Mouse (Mus musculus) heart, adult 2 months (tissue): Measurements from ENCODE around the gene Ttll3. TPM values are rescaled to one million over a fixed set of nuclear protein-coding genes. Genes with fewer than 3 reads are reported as not detected.

ENCODE experiments used
- DNase-seq, 2 experiments: peaks; one replicate each; pipeline ENCODE4 v3.0.0; 2021
- H3K27ac ChIP-seq: fragments of 200-600 bp; 2 replicates; pipeline ENCODE4 v1.8.1; 2022
- H3K27me3 ChIP-seq: fragments of 200-500 bp; 2 replicates; pipeline ENCODE4 v1.6.1; 2012; ENCODE audit warnings: mild to moderate bottlenecking, low read length, inconsistent platforms, mixed read lengths; ENCODE audit not compliant: control insufficient read depth, insufficient read depth
- H3K36me3 ChIP-seq: fragments of 200-500 bp; 2 replicates; pipeline ENCODE4 v1.6.1; 2012; ENCODE audit warnings: low read length, inconsistent platforms; ENCODE audit not compliant: control insufficient read depth, insufficient read depth
- H3K4me1 ChIP-seq: fragments of 200-500 bp; 2 replicates; pipeline ENCODE4 v1.6.1; 2011; ENCODE audit warnings: low read length; ENCODE audit not compliant: control insufficient read depth, insufficient read depth
- H3K4me3 ChIP-seq: fragments of 200-600 bp; 2 replicates; pipeline ENCODE4 v1.8.1; 2022
- H3K79me2 ChIP-seq: fragments of 200-500 bp; replicated peaks from 2 replicates; pipeline ENCODE4 v1.6.1; 2012; ENCODE audit warnings: mild to moderate bottlenecking, inconsistent platforms, low read length, moderate library complexity, mixed read lengths; ENCODE audit not compliant: control insufficient read depth, insufficient read depth
- H3K9ac ChIP-seq: fragments of 200-500 bp; 2 replicates; pipeline ENCODE4 v1.6.1; 2012; ENCODE audit warnings: low read depth, mild to moderate bottlenecking, control low read depth, inconsistent platforms, low read length, mixed read lengths
- CTCF ChIP-seq: fragments of 200-600 bp; IDR thresholded peaks from 2 replicates; pipeline ENCODE4 v1.8.1; 2022; ENCODE audit warnings: antibody characterized with exemption, mild to moderate bottlenecking, moderate library complexity
- EP300 ChIP-seq: fragments of 200-500 bp; IDR thresholded peaks from 2 replicates; pipeline ENCODE4 v1.6.1; 2011; ENCODE audit warnings: low read depth, low read length, control low read depth; ENCODE audit not compliant: insufficient read depth
- POLR2A ChIP-seq: fragments of 200-500 bp; IDR thresholded peaks from 2 replicates; pipeline ENCODE4 v1.6.1; 2011; ENCODE audit warnings: mild to moderate bottlenecking, low read depth, low read length, control low read depth; ENCODE audit not compliant: insufficient read depth
- WGBS: fragments of 180-500 bp; shearing (Covaris S2); methylation state at CpG from one replicate; pipeline ENCODE4 v1.1.7; 2018; 5-methylcytosine and 5-hydroxymethylcytosine counted together
- intact Hi-C: fragments of 180-260 bp; cut with DNase I; formaldehyde crosslinking; loops from one replicate; pipeline ENCODE4 v1.15.1; 2025
- polyA plus RNA-seq: library from polyadenylated mRNA; depleted of rRNA; stranded (reverse); fragments of >200 nt; gene quantifications from 2 replicates; pipeline ENCODE4 v1.2.3, GENCODE M21; 2012
- total RNA-seq, 2 experiments: library from RNA; stranded (reverse); gene quantifications; 2 replicates each; pipeline ENCODE4 v1.2.3; 2021

Gene Ttll3
- total and polyA plus RNA-seq, 3 experiments: 0.97 to 4.8 (median 1.5) TPM

GRCm38 (mm10) chr6:113418441-113419198 is 29.6 kb downstream of the Ttll3 start:
- peaks cover 3% of the 10 kb centered on the region; the same call in 1 of the 2 replicates for H3K4me1 ChIP-seq
- H3K27me3 ChIP-seq: no peaks in the 10 kb centered on the region
- H3K27ac ChIP-seq: peak overlapping the region; percentile 75
- H3K4me3 ChIP-seq: peak overlapping the region; percentile 70
- no peaks in the 10 kb centered on the region for H3K36me3 ChIP-seq
- intact Hi-C loops: loop anchor here (2.0 to 5.0 kb wide), 2 partner anchors 40 to 91 kb away; partner anchors contain the start of genes Arpc4 and Ogg1
- TF ChIP-seq EP300 (no peak), CTCF (no peak), POLR2A (no peak)
- H3K79me2 ChIP-seq: no peaks in the 10 kb centered on the region
- no peak for DNase-seq
- peak overlapping the region; percentile 86 for H3K9ac ChIP-seq
- WGBS: 10% methylated on average over 16 of the region's 16 CpGs

DNA sequence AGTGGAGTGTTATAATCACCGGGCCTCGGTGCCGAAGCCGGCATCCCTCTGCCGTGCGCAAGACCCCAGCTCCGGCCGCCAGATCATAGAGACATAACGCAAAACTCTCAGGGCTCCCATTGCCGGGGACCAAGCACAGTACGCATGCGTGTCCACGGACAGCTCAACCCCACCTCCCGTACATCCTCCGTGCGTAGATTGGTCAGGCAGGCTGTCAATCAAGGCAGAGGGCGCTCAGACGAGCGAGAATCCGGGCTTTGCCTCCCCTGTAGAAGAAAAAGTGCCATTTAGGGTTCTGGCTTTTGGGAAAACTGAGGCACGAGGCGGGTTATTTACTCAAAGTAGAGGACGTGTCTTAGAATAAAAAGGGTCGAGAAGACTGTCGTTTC is 30.1 kb downstream of the Ttll3 start, which contains the start of gene Rpusd3:
Rpusd3 (minus strand) TSS at position 142 of the 389 bp plus-strand sequence.
- Histone ChIP-seq H3K4me3 (peak within 1 kb of the TSS; percentile 70), H3K4me1 (peaks cover 3% of the 10 kb centered on the region; the same call in 1 of the 2 replicates), H3K36me3 (no peaks in the 10 kb centered on the region), H3K79me2 (no peaks in the 10 kb centered on the region), H3K27me3 (no peaks in the 10 kb centered on the region), H3K9ac (peak within 1 kb of the TSS; percentile 86), H3K27ac (peak within 1 kb of the TSS; percentile 75)
- intact Hi-C loops: loop anchor here (2.0 to 5.0 kb wide), 2 partner anchors 40 to 92 kb away; partner anchors contain the start of genes Arpc4 and Ogg1
- peak; percentile 97 to 100 for DNase-seq
- no peak for TF ChIP-seq EP300
- peak; percentile 93 for TF ChIP-seq POLR2A
- TF ChIP-seq CTCF: no peak
- WGBS: under 1% methylated on average over 25 of the region's 25 CpGs

- no peak for TF ChIP-seq POLR2A
- Histone ChIP-seq H3K9ac (no peak overlapping the region), H3K27me3 (no peaks in the 10 kb centered on the region), H3K4me3 (no peak overlapping the region), H3K4me1 (peaks cover 3% of the 10 kb centered on the region; the same call in 1 of the 2 replicates), H3K79me2 (no peaks in the 10 kb centered on the region), H3K27ac (no peak overlapping the region), H3K36me3 (no peaks in the 10 kb centered on the region)
- 38% methylated on average over 4 of the region's 4 CpGs for WGBS
- intact Hi-C loops: loop anchor here (5.0 kb wide), 1 partner anchor 251 kb away; no protein-coding TSS in a partner anchor
- no peak for DNase-seq
These were observed 33.9 kb downstream of the Ttll3 start for GRCm38 (mm10) chr6:113423000-113423399.

GRCm38 (mm10) chr6:113424187-113424586 is 35.1 kb downstream of the Ttll3 start:
- Histone ChIP-seq H3K27ac (no peak overlapping the region), H3K27me3 (no peaks in the 10 kb centered on the region), H3K4me1 (no peaks in the 10 kb centered on the region), H3K36me3 (no peaks in the 10 kb centered on the region), H3K79me2 (no peaks in the 10 kb centered on the region), H3K4me3 (no peak overlapping the region), H3K9ac (no peak overlapping the region)
- 79% methylated on average over 7 of the region's 7 CpGs for WGBS
- DNase-seq: no peak
- intact Hi-C loops: loop anchor here (5.0 kb wide), 1 partner anchor 252 kb away; no protein-coding TSS in a partner anchor
- TF ChIP-seq EP300 (no peak), CTCF (peak; percentile 48)

DNA sequence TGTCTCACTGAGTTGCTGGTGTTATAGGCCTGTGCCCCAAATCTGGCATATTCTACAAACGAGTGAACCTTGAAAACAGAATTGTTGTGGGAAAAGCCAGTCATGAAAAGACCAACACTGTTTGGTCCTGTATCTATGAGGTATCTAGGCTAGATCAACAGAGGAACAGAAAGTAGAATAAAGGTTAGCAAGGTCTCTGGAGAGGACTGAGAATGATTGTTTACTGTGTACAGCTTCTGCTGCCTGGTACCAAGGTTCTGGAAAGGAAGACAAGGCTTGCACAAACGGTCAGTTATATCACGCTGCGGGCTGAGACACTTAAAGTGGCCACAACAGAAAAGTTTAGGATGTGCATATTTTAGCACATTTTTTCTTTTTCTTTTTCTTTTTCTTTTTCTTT is 37.6 kb downstream of the Ttll3 start:
- no peaks in the 10 kb centered on the region for H3K79me2 ChIP-seq
- 88% methylated on average over 4 of the region's 4 CpGs for WGBS
- no peaks in the 10 kb centered on the region for H3K27me3 ChIP-seq
- H3K27ac ChIP-seq: no peak overlapping the region
- H3K36me3 ChIP-seq: no peaks in the 10 kb centered on the region
- no peaks in the 10 kb centered on the region for H3K4me1 ChIP-seq
- DNase-seq: no peak
- intact Hi-C loops: no loop called here
- no peak for TF ChIP-seq CTCF
- no peak for TF ChIP-seq EP300
- TF ChIP-seq POLR2A: no peak
- no peak overlapping the region for H3K4me3 ChIP-seq
- no peak overlapping the region for H3K9ac ChIP-seq

DNA sequence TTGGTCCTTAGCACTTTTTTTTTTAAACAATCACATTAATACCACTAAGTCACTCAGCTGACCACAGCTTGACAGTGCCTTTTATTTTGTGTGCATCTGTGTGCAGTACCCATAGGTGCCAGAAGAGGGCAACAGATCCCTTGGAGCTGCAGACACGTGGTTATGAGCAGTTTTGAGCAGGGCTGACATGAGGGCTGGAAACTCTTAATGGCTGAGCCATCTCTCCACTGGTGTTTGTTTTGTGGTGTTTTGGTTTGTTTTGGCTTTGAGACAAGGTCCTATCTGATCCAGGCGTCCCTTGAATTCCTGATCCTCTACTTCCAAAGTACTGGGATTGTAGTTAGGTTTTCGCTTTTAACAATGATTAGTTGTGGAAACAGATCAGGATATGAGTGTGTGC is 38.3 kb downstream of the Ttll3 start:
- DNase-seq: no peak
- H3K36me3 ChIP-seq: no peaks in the 10 kb centered on the region
- no peaks in the 10 kb centered on the region for H3K4me1 ChIP-seq
- H3K9ac ChIP-seq: no peak overlapping the region
- intact Hi-C loops: no loop called here
- no peak overlapping the region for H3K4me3 ChIP-seq
- no peaks in the 10 kb centered on the region for H3K27me3 ChIP-seq
- no peaks in the 10 kb centered on the region for H3K79me2 ChIP-seq
- H3K27ac ChIP-seq: no peak overlapping the region
- TF ChIP-seq CTCF (peak; percentile 68), EP300 (no peak), POLR2A (no peak)
- 41% methylated on average over 3 of the region's 3 CpGs for WGBS
